Mouse (Mus musculus) midbrain, embryonic 11.5 days (tissue): ENCODE results near the gene Mcu. TPM values are rescaled to one million over a fixed set of nuclear protein-coding genes. Genes with fewer than 3 reads are reported as not detected.

Experiments used
- ATAC-seq: fragments of 200-750 bp; cut with Nextera tagmentation; 2 replicates; pipeline ENCODE4 v1.8.0; 2017; ENCODE audit warnings: moderate TSS enrichment, moderate library complexity; ENCODE audit not compliant: low FRiP score
- DNase-seq: peaks from one replicate; pipeline ENCODE4 v3.0.0; 2015; ENCODE audit warnings: low spot score; ENCODE audit errors: missing footprints
- H3K27ac ChIP-seq: fragments of 300-500 bp; sonication (generic); 2 replicates; pipeline ENCODE4 v1.5.1; 2014; ENCODE audit warnings: low read depth, low read length
- H3K27me3 ChIP-seq: fragments of 300-500 bp; sonication (generic); 2 replicates; pipeline ENCODE4 v1.6.1; 2014; ENCODE audit warnings: mild to moderate bottlenecking, low read length, moderate library complexity, mixed read lengths; ENCODE audit not compliant: control insufficient read depth, insufficient read depth
- H3K36me3 ChIP-seq: fragments of 300-500 bp; sonication (generic); 2 replicates; pipeline ENCODE4 v1.6.1; 2014; ENCODE audit warnings: mild to moderate bottlenecking, low read length, moderate library complexity, mixed read lengths; ENCODE audit not compliant: control insufficient read depth, insufficient read depth
- H3K4me1 ChIP-seq: fragments of 300-500 bp; sonication (generic); 2 replicates; pipeline ENCODE4 v1.6.1; 2014; ENCODE audit warnings: low read length; ENCODE audit not compliant: control insufficient read depth, insufficient read depth
- H3K4me2 ChIP-seq: fragments of 300-500 bp; sonication (generic); 2 replicates; pipeline ENCODE4 v1.6.1; 2014; ENCODE audit warnings: mild to moderate bottlenecking, moderate library complexity
- H3K4me3 ChIP-seq: fragments of 300-500 bp; sonication (generic); 2 replicates; pipeline ENCODE4 v1.5.1; 2014; ENCODE audit warnings: low read depth, low read length
- H3K9ac ChIP-seq: fragments of 300-500 bp; sonication (generic); 2 replicates; pipeline ENCODE4 v1.6.1; 2014; ENCODE audit warnings: low read length
- H3K9me3 ChIP-seq: fragments of 300-500 bp; sonication (generic); 2 replicates; pipeline ENCODE4 v1.6.1; 2016; ENCODE audit warnings: low read length; ENCODE audit not compliant: control insufficient read depth
- WGBS: fragments of 180-500 bp; shearing (Covaris S2); extraction: QIAGEN DNeasy Blood & Tissue Kit; methylation state at CpG from one replicate; pipeline ENCODE4 v1.1.7; 2014; 5-methylcytosine and 5-hydroxymethylcytosine counted together
- polyA plus RNA-seq: library from polyadenylated mRNA; unstranded; fragments of >200 nt; fragmentation: Nextera tagmentation; extraction: Ambion mirVana; gene quantifications from 2 replicates; pipeline ENCODE4 v1.2.1, GENCODE M21; 2014

Gene Mcu
- polyA plus RNA-seq, 1 experiment from 2014 or later = 17.7 TPM

- WGBS = 87% methylated on average over 5 of the region's 5 CpGs
- DNase-seq = no peak
Observed at GRCm38 (mm10) chr10:59506711-59507110, 109.8 kb downstream of the Mcu start.

GRCm38 (mm10) chr10:59504291-59504690 lies 112.2 kb downstream of the Mcu start:
- H3K4me3 ChIP-seq = no peak overlapping the region
- H3K27ac ChIP-seq = no peak overlapping the region
- H3K9ac ChIP-seq = no peak overlapping the region
- WGBS = 72% methylated on average over 3 of the region's 3 CpGs
- DNase-seq = no peak
- no peak for ATAC-seq
- H3K36me3 ChIP-seq = no peaks in the 10 kb centered on the region
- no peak overlapping the region; the same call in 1 of the 2 replicates for H3K4me2 ChIP-seq
- no peaks in the 10 kb centered on the region for H3K9me3 ChIP-seq
- H3K4me1 ChIP-seq = no peaks in the 10 kb centered on the region; the same call in none of the 2 replicates
- no peaks in the 10 kb centered on the region for H3K27me3 ChIP-seq

More at GRCm38 (mm10) chr10:59506711-59507110, 109.8 kb downstream of the Mcu start:
- Histone ChIP-seq H3K9me3 (no peaks in the 10 kb centered on the region), H3K4me2 (no peak overlapping the region), H3K4me1 (peaks cover 1% of the 10 kb centered on the region), H3K9ac (no peak overlapping the region), H3K27me3 (no peaks in the 10 kb centered on the region), H3K27ac (no peak overlapping the region), H3K4me3 (no peak overlapping the region), H3K36me3 (no peaks in the 10 kb centered on the region)
- ATAC-seq = no peak

- H3K36me3 ChIP-seq = no peaks in the 10 kb centered on the region
- ATAC-seq = peak; percentile 50; the same call in 1 of the 2 replicates
- 51% methylated on average over 31 of the region's 31 CpGs for WGBS
- H3K4me2 ChIP-seq = peak overlapping the region; percentile 15; the same call in 1 of the 2 replicates
- H3K9me3 ChIP-seq = no peaks in the 10 kb centered on the region
- no peaks in the 10 kb centered on the region; the same call in none of the 2 replicates for H3K4me1 ChIP-seq
- H3K27ac ChIP-seq = no peak overlapping the region
- no peak overlapping the region for H3K4me3 ChIP-seq
- H3K9ac ChIP-seq = no peak overlapping the region
- no peak for DNase-seq
- H3K27me3 ChIP-seq = no peaks in the 10 kb centered on the region
Observed at GRCm38 (mm10) chr10:59503433-59504210, 112.9 kb downstream of the Mcu start.

GRCm38 (mm10) chr10:59502381-59502780 lies 114.1 kb downstream of the Mcu start:
- no peak for DNase-seq
- WGBS = 84% methylated on average over 12 of the region's 12 CpGs
- no peaks in the 10 kb centered on the region; the same call in none of the 2 replicates for H3K4me1 ChIP-seq
- no peak overlapping the region for H3K4me3 ChIP-seq
- no peak overlapping the region for H3K27ac ChIP-seq
- H3K9me3 ChIP-seq = no peaks in the 10 kb centered on the region
- no peak overlapping the region for H3K4me2 ChIP-seq
- H3K27me3 ChIP-seq = no peaks in the 10 kb centered on the region
- no peaks in the 10 kb centered on the region for H3K36me3 ChIP-seq
- H3K9ac ChIP-seq = no peak overlapping the region
- ATAC-seq = no peak

GRCm38 (mm10) chr10:59501761-59502160 lies 114.7 kb downstream of the Mcu start:
- Histone ChIP-seq H3K4me3 (no peak overlapping the region), H3K27me3 (no peaks in the 10 kb centered on the region), H3K9ac (no peak overlapping the region), H3K9me3 (no peaks in the 10 kb centered on the region), H3K4me2 (no peak overlapping the region), H3K4me1 (no peaks in the 10 kb centered on the region; the same call in none of the 2 replicates), H3K27ac (no peak overlapping the region), H3K36me3 (no peaks in the 10 kb centered on the region)
- WGBS = 88% methylated on average over 9 of the region's 9 CpGs
- ATAC-seq (no peak), DNase-seq (no peak)

- Histone ChIP-seq H3K4me3 (no peak overlapping the region), H3K4me1 (no peaks in the 10 kb centered on the region; the same call in none of the 2 replicates), H3K9me3 (no peaks in the 10 kb centered on the region), H3K27me3 (no peaks in the 10 kb centered on the region), H3K36me3 (no peaks in the 10 kb centered on the region), H3K27ac (no peak overlapping the region), H3K4me2 (no peak overlapping the region), H3K9ac (no peak overlapping the region)
- WGBS = 85% methylated on average over 3 of the region's 3 CpGs
- ATAC-seq (no peak), DNase-seq (no peak)
Observed at GRCm38 (mm10) chr10:59500225-59500624, 116.3 kb downstream of the Mcu start.

- 93% methylated on average over 11 of the region's 11 CpGs for WGBS
- ATAC-seq (no peak), DNase-seq (no peak)
- Histone ChIP-seq H3K27ac (no peak overlapping the region), H3K9ac (no peak overlapping the region), H3K9me3 (no peaks in the 10 kb centered on the region), H3K4me3 (no peak overlapping the region), H3K4me1 (no peaks in the 10 kb centered on the region; the same call in 1 of the 2 replicates), H3K27me3 (no peaks in the 10 kb centered on the region), H3K36me3 (no peaks in the 10 kb centered on the region), H3K4me2 (no peak overlapping the region)
Observed at GRCm38 (mm10) chr10:59497019-59497418, 119.5 kb downstream of the Mcu start.

- no peaks in the 10 kb centered on the region for H3K4me1 ChIP-seq
- H3K4me3 ChIP-seq = no peak overlapping the region
- H3K9ac ChIP-seq = no peak overlapping the region
- H3K36me3 ChIP-seq = no peaks in the 10 kb centered on the region
- no peaks in the 10 kb centered on the region for H3K27me3 ChIP-seq
- DNase-seq (no peak), ATAC-seq (no peak)
- no peak overlapping the region for H3K4me2 ChIP-seq
- H3K27ac ChIP-seq = no peak overlapping the region
- H3K9me3 ChIP-seq = no peaks in the 10 kb centered on the region
- 82% methylated on average over 8 of the region's 8 CpGs for whole genome bisulfite sequencing
Observed at GRCm38 (mm10) chr10:59494917-59495316, 121.6 kb downstream of the Mcu start.

- 69% methylated on average over 2 of the region's 2 CpGs for WGBS
- Histone ChIP-seq H3K9ac (no peak overlapping the region), H3K27me3 (no peaks in the 10 kb centered on the region), H3K27ac (no peak overlapping the region), H3K36me3 (no peaks in the 10 kb centered on the region), H3K9me3 (no peaks in the 10 kb centered on the region), H3K4me3 (no peak overlapping the region), H3K4me2 (no peak overlapping the region), H3K4me1 (no peaks in the 10 kb centered on the region)
- peak; percentile 71 for DNase-seq
- ATAC-seq = no peak
Observed at GRCm38 (mm10) chr10:59494044-59494443, 122.4 kb downstream of the Mcu start.
